14 mouse cellular contexts compared by ENCODE assay signal in the genomic region with DNA sequence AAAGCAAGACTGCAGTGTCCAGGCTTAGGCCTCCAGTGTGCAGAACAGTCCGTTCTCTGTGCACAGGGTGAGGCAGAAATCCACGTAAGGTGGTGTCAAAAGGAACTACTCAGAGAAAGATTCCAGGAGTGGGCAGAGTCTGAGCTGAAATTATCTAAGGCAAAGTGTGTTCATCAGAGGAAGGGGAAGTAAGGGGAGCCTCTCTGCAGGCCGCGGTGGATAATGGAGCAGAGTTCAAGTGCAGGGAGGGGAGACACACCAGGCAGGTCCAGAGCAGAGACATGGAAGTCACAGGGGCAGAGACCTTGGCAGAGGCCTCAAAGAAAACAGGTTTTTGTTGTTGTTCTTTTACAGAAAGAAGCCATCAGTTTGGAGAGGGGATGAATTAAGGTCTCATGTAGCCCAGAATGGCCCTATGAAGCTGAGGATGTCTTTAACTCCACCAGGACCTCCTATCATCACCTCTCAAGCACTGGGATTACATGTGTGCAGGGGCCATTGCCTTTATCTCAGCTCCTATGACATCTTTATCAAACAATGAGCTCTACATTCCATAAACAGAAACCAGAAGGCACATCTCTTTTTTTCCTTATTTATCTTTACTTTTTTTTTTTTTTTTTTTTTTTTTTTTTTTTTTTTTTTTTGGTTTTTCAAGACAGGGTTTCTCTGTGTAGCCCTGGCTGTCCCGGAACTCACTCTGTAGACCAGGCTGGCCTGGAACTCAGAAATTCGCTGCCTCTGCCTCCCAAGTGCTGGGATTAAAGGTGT. TPM values are rescaled to one million over a fixed set of nuclear protein-coding genes. Genes with fewer than 3 reads are reported as not detected.
DNase-seq lines count a peak whose midpoint lies in the region; ATAC-seq lines count a peak whose summit lies in the region.
"Had no signal": no experiment of that assay in that cellular context is flagged by ENCODE, and none has a peak within 500 bp of the region (broad histone marks: within the 10 kb centered on the region; RNA-seq: fewer than 3 reads in every experiment).

No protein-coding gene starts in this region.

- H3K9me3 ChIP-seq in heart, embryonic 12.5 days (replicated peaks) = peaks cover 4% of the 10 kb centered on the region
- H3K9me3 ChIP-seq in lung, embryonic 15.5 days = no peaks in the 10 kb centered on the region
- H3K9me3 ChIP-seq in liver, embryonic 16.5 days (replicated peaks; ENCODE audit: control insufficient read depth, low read length) = no peaks in the 10 kb centered on the region
- H3K9me3 ChIP-seq: embryonic facial prominence, embryonic 15.5 days; forebrain, embryonic 13.5 days had no signal

- H3K27me3 ChIP-seq in heart, embryonic 12.5 days (replicated peaks) = no peaks in the 10 kb centered on the region
- no peaks in the 10 kb centered on the region for H3K27me3 ChIP-seq in lung, embryonic 15.5 days
- H3K27me3 ChIP-seq in liver, embryonic 16.5 days (ENCODE audit: control insufficient read depth, insufficient read depth, low read depth, low read length) = no peaks in the 10 kb centered on the region
- H3K27me3 ChIP-seq: embryonic facial prominence, embryonic 15.5 days; forebrain, embryonic 13.5 days had no signal

- H3K27ac ChIP-seq in heart, embryonic 12.5 days (ENCODE audit: poor library complexity, severe bottlenecking) = peak overlapping the region; percentile 90
- peak overlapping the region; percentile 29; the same call in 1 of the 2 replicates for H3K27ac ChIP-seq in lung, embryonic 15.5 days
- H3K27ac ChIP-seq in liver, embryonic 16.5 days (ENCODE audit: low read length) = peak overlapping the region; percentile 89
- H3K27ac ChIP-seq: forebrain, embryonic 13.5 days; hindbrain, embryonic 14.5 days had no signal

- H3K9ac ChIP-seq in heart, embryonic 12.5 days = no peak overlapping the region
- H3K9ac ChIP-seq in lung, embryonic 15.5 days = no peak overlapping the region
- no peak overlapping the region for H3K9ac ChIP-seq in liver, embryonic 16.5 days (ENCODE audit: low read depth, low read length)
- H3K9ac ChIP-seq: embryonic facial prominence, embryonic 15.5 days; forebrain, embryonic 13.5 days; hindbrain, embryonic 14.5 days had no signal

- ATAC-seq in heart, embryonic 12.5 days (ENCODE audit: insufficient number of reproducible peaks, low FRiP score) = no peak
- ATAC-seq in lung, embryonic 15.5 days (ENCODE audit: borderline replicate concordance, extremely low read depth, low FRiP score, low TSS enrichment) = no peak
- ATAC-seq in liver, embryonic 16.5 days (ENCODE audit: low read depth) = no peak

- 40% methylated on average over 6 of the region's 6 CpGs for WGBS in heart, embryonic 12.5 days
- 73% methylated on average over 6 of the region's 6 CpGs for WGBS in lung, embryonic 15.5 days
- WGBS in liver, embryonic 16.5 days (ENCODE audit: insufficient replicate concordance) = 21% methylated on average over 6 of the region's 6 CpGs

- no peak overlapping the region for H3K4me2 ChIP-seq in heart, embryonic 12.5 days
- no peak overlapping the region for H3K4me2 ChIP-seq in lung, embryonic 15.5 days
- peak overlapping the region; percentile 61 for H3K4me2 ChIP-seq in liver, embryonic 16.5 days (ENCODE audit: low read depth, low read length)
- H3K4me2 ChIP-seq: embryonic facial prominence, embryonic 15.5 days; forebrain, embryonic 13.5 days; hindbrain, embryonic 14.5 days had no signal

- H3K4me3 ChIP-seq in heart, embryonic 12.5 days = no peak overlapping the region
- H3K4me3 ChIP-seq in lung, embryonic 15.5 days = no peak overlapping the region
- no peak overlapping the region for H3K4me3 ChIP-seq in liver, embryonic 16.5 days (ENCODE audit: low read depth, low read length)
- H3K4me3 ChIP-seq: embryonic facial prominence, embryonic 15.5 days; forebrain, embryonic 13.5 days had no signal

- no peak for DNase-seq in heart, adult 18-20 months
- no peak for DNase-seq in lung, postnatal 14 days
- peak; percentile 32 for DNase-seq in adipocyte (ENCODE audit: low spot score)
- no peak for DNase-seq in cerebellum, adult 11-12 months
- no peak for DNase-seq in Muller cell, postnatal 12 days (ENCODE audit: inconsistent ontology term)
- DNase-seq: adrenal gland, adult 2 months; cerebellum, postnatal 36 days; kidney, postnatal 14 days had no signal

- H3K4me1 ChIP-seq in heart, embryonic 12.5 days (replicated peaks) = peaks cover 90% of the 10 kb centered on the region
- peaks cover 50% of the 10 kb centered on the region for H3K4me1 ChIP-seq in lung, embryonic 15.5 days
- peaks cover 78% of the 10 kb centered on the region for H3K4me1 ChIP-seq in liver, embryonic 16.5 days (ENCODE audit: control insufficient read depth, low read depth, low read length)

- H3K36me3 ChIP-seq in heart, embryonic 12.5 days = no peaks in the 10 kb centered on the region
- H3K36me3 ChIP-seq in lung, embryonic 15.5 days = no peaks in the 10 kb centered on the region
- H3K36me3 ChIP-seq in liver, embryonic 16.5 days (ENCODE audit: control insufficient read depth, insufficient read depth) = no peaks in the 10 kb centered on the region
- H3K36me3 ChIP-seq: embryonic facial prominence, embryonic 15.5 days had no signal

RNA-seq across cellular contexts. Expression of gene Ggta1, which starts 42.7 kb away (rescaled TPM):
- polyA plus RNA-seq in heart, embryonic 12.5 days (2016; fragmentation: Nextera tagmentation; extraction: Ambion mirVana) = 46.5 and 47.1 TPM in 2 replicates
- 10 to 100 TPM; 13.6 to 17.0 TPM for total RNA-seq in heart, adult 18-20 months (2021)
- polyA plus RNA-seq in lung, embryonic 15.5 days (2015; fragmentation: Nextera tagmentation; extraction: Ambion mirVana) = 19.6 and 20.8 TPM in 2 replicates
- 9.1 and 9.6 TPM in 2 replicates for polyA plus RNA-seq in liver, embryonic 16.5 days (2015; fragmentation: Nextera tagmentation; extraction: Ambion mirVana)

RNA-seq across cellular contexts. Expression of gene Dab2ip, which starts 52.4 kb away (rescaled TPM):
- polyA plus RNA-seq in heart, embryonic 12.5 days (2016; fragmentation: Nextera tagmentation; extraction: Ambion mirVana) = 55.6 and 62.5 TPM in 2 replicates
- total RNA-seq in heart, adult 18-20 months (2021) = 10 to 100 TPM; 42.4 to 44.1 TPM
- 54.2 and 60.2 TPM in 2 replicates for polyA plus RNA-seq in lung, embryonic 15.5 days (2015; fragmentation: Nextera tagmentation; extraction: Ambion mirVana)
- 4.9 and 5.1 TPM in 2 replicates for polyA plus RNA-seq in liver, embryonic 16.5 days (2015; fragmentation: Nextera tagmentation; extraction: Ambion mirVana)

Comparison
In these comparisons a context has a peak if more than half of its experiments do, and no peak if none do; other contexts are left out.
1. H3K27ac ChIP-seq: peak in every context shown above with its lines; median percentile 90 in heart, embryonic 12.5 days; 89 in liver, embryonic 16.5 days; 29 in lung, embryonic 15.5 days.